Mouse (Mus musculus) midbrain, embryonic 14.5 days (tissue): ENCODE results near the gene Casp12. TPM values are rescaled to one million over a fixed set of nuclear protein-coding genes. Genes with fewer than 3 reads are reported as not detected.

ENCODE experiments used
- ATAC-seq: fragments of 200-750 bp; cut with Nextera tagmentation; 2 replicates; pipeline ENCODE4 v1.8.0; 2017; ENCODE audit warnings: moderate number of reproducible peaks, moderate library complexity; ENCODE audit not compliant: low FRiP score, low TSS enrichment
- DNase-seq: peaks from one replicate; pipeline ENCODE4 v3.0.0-alpha.2; 2015
- H3K27ac ChIP-seq: fragments of 300-500 bp; sonication (generic); replicated peaks from 2 replicates; pipeline ENCODE4 v1.5.1; 2014; ENCODE audit warnings: mild to moderate bottlenecking, low read depth, low read length, moderate library complexity
- H3K27me3 ChIP-seq: fragments of 300-500 bp; sonication (generic); 2 replicates; pipeline ENCODE4 v1.6.1; 2014; ENCODE audit warnings: low read length, control low read depth, mixed read lengths; ENCODE audit not compliant: control insufficient read depth, insufficient read depth
- H3K36me3 ChIP-seq: fragments of 300-500 bp; sonication (generic); 2 replicates; pipeline ENCODE4 v1.6.1; 2014; ENCODE audit warnings: low read length, control low read depth; ENCODE audit not compliant: control insufficient read depth, insufficient read depth
- H3K4me1 ChIP-seq: fragments of 300-500 bp; sonication (generic); 2 replicates; pipeline ENCODE4 v1.6.1; 2014; ENCODE audit warnings: mild to moderate bottlenecking, antibody characterized with exemption, low read length, control low read depth; ENCODE audit not compliant: control insufficient read depth, insufficient read depth
- H3K4me2 ChIP-seq: fragments of 300-500 bp; sonication (generic); 2 replicates; pipeline ENCODE4 v1.6.1; 2014; ENCODE audit warnings: mild to moderate bottlenecking, low read length, moderate library complexity
- H3K4me3 ChIP-seq: fragments of 300-500 bp; sonication (generic); replicated peaks from 2 replicates; pipeline ENCODE4 v1.5.1; 2014; ENCODE audit warnings: low read depth, low read length
- H3K9ac ChIP-seq: fragments of 300-500 bp; sonication (generic); replicated peaks from 2 replicates; pipeline ENCODE4 v1.6.1; 2014; ENCODE audit warnings: mild to moderate bottlenecking, low read length, moderate library complexity
- H3K9me3 ChIP-seq: fragments of 300-500 bp; sonication (generic); 2 replicates; pipeline ENCODE4 v1.6.1; 2016; ENCODE audit warnings: low read length, control low read depth, mixed read lengths; ENCODE audit not compliant: control insufficient read depth
- WGBS: fragments of 180-500 bp; shearing (Covaris S2); extraction: QIAGEN DNeasy Blood & Tissue Kit; methylation state at CpG from one replicate; pipeline ENCODE4 v1.1.7; 2014; 5-methylcytosine and 5-hydroxymethylcytosine counted together
- polyA plus RNA-seq: library from polyadenylated mRNA; unstranded; fragments of >200 nt; fragmentation: Nextera tagmentation; extraction: Ambion mirVana; gene quantifications from 2 replicates; pipeline ENCODE4 v1.2.1, GENCODE M21; 2014

Gene Casp12
- polyA plus RNA-seq, 1 experiment from 2014 or later = 0.62 TPM

- Histone ChIP-seq H3K9ac (no peak overlapping the region), H3K4me2 (no peak overlapping the region), H3K36me3 (no peaks in the 10 kb centered on the region), H3K27me3 (no peaks in the 10 kb centered on the region), H3K4me3 (no peak overlapping the region), H3K4me1 (0 out of 2 replicates have a peak, but pooled peaks cover 5% of the 10 kb centered on the region), H3K27ac (no peak overlapping the region), H3K9me3 (no peaks in the 10 kb centered on the region)
- DNase-seq (no peak), ATAC-seq (no peak)
- 90% methylated on average over 1 of the region's 1 CpGs for WGBS
These were observed 65.8 kb downstream of the Casp12 start for GRCm38 (mm10) chr9:5410988-5411568.

GRCm38 (mm10) chr9:5412446-5413111 lies 67.3 kb downstream of the Casp12 start:
- ATAC-seq = peak; percentile 77
- WGBS = 17% methylated on average over 4 of the region's 4 CpGs
- peak; percentile 46 for DNase-seq

GRCm38 (mm10) chr9:5417871-5418270 lies 72.6 kb downstream of the Casp12 start:
- Histone ChIP-seq H3K4me1 (0 out of 2 replicates have a peak, but pooled peaks cover 2% of the 10 kb centered on the region), H3K27me3 (no peaks in the 10 kb centered on the region), H3K27ac (no peak overlapping the region), H3K36me3 (no peaks in the 10 kb centered on the region), H3K9me3 (no peaks in the 10 kb centered on the region), H3K4me2 (no peak overlapping the region), H3K4me3 (no peak overlapping the region), H3K9ac (no peak overlapping the region)
- DNase-seq (no peak), ATAC-seq (no peak)
- 72% methylated on average over 2 of the region's 2 CpGs for WGBS

More at GRCm38 (mm10) chr9:5412446-5413111, 67.3 kb downstream of the Casp12 start:
- no peaks in the 10 kb centered on the region for H3K9me3 ChIP-seq
- H3K36me3 ChIP-seq = no peaks in the 10 kb centered on the region
- H3K4me3 ChIP-seq = no peak overlapping the region
- no peaks in the 10 kb centered on the region for H3K27me3 ChIP-seq
- no peak overlapping the region for H3K9ac ChIP-seq
- 0 out of 2 replicates have a peak, but pooled peaks cover 5% of the 10 kb centered on the region for H3K4me1 ChIP-seq
- H3K4me2 ChIP-seq = no peak overlapping the region
- H3K27ac ChIP-seq = no peak overlapping the region

Other genes starting within 250 kb of the Casp12 start
- gene Casp1, start 46.9 kb upstream of the Casp12 start, polyA plus RNA-seq = 0.24 and 0.88 TPM in 2 replicates
- 0.58 TPM in 1 of 2 replicates, not detected in the other for gene Casp4, start 36.6 kb upstream of the Casp12 start, polyA plus RNA-seq